Mouse (Mus musculus): ENCODE results near the gene Gm4763.
"Not testable (repeated sequence)": the region's sequence is repeated elsewhere in the genome, so short reads cannot be mapped to it uniquely, and the experiment has no call there.

The Gm4763 gene

GRCm38 (mm10) chr7:24726808-24727207 is at the start of gene Gm4763:
Gm4763 (minus strand) TSS chr7:24726908.
- not testable (repeated sequence) for DNase-seq

GRCm38 (mm10) chr7:24776145-24776544 is 49.4 kb upstream of the Gm4763 start:
- DNase-seq, result no peak

- DNase-seq, result no peak
Measured at GRCm38 (mm10) chr7:24773942-24774535, 47.3 kb upstream of the Gm4763 start.

GRCm38 (mm10) chr7:24771361-24771760 is 44.7 kb upstream of the Gm4763 start:
- DNase-seq, result no peak

DNA sequence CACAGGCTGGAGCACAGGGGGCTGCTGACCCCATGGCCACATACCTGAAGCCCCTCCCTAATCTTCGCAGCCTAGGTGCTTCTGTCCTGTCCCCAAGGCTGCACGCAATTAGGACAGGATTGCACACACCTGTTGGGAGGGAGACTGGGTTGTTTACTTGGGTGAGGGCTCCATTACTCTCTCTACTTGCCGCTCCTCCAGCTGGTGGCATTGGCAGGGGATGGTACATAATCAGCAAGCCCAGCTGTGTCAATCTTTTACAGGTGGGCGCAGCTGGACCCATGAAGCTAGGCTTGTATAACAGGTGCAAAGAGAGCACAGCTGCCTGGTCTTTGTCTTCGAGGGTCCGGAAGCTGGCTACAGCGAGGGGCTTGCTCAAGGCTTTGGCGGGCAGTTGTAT is 35.9 kb upstream of the Gm4763 start:
- no peak for DNase-seq

GRCm38 (mm10) chr7:24761161-24761560 is 34.5 kb upstream of the Gm4763 start:
- DNase-seq, result no peak

DNA sequence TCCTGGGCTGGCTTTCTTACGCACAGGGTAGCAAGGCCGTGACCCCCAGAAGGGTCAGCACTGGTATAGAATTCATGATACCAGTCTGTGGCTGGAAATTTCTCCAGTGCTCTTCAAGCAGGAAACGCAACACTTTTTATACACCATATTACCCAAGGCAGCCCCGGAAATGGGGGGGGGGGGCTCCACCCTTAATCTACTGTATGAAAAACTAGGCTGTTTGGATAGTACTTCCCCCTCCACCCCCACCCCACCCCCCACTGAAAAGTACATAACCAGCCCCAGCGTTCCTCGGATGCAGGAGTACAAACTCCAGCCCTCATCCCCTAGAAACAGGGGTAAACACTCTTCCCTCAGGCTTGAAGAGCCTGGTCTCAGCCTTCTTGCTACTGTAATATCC is 33.5 kb upstream of the Gm4763 start, which contains the start of gene Cd177:
Gene Cd177, minus strand, starts transcription at position 101 of the 400 bp plus-strand sequence.
- DNase-seq, result no peak

GRCm38 (mm10) chr7:24758520-24758919 is 31.8 kb upstream of the Gm4763 start:
- no peak for DNase-seq

DNA sequence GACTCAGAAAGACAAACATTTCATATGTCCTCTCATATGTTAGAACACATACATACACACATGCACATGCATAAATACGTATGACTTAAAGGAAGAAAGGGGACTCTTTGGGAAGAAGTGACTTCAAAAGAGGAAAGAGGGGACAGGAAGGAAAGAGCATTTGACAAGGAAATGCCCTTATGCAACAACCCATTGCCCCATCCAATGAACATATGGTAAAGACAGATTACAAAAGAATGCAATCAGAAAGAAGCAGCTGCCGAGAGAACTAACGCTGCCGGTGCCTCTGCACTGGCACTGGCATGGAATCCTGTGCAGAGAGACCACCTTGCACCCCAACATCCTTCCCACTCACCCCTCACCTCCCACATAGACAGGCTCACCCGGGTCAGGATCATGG is 26.8 kb upstream of the Gm4763 start:
- DNase-seq, result no peak

- DNase-seq, result no peak
Measured at GRCm38 (mm10) chr7:24751610-24752009, 24.9 kb upstream of the Gm4763 start.

DNA sequence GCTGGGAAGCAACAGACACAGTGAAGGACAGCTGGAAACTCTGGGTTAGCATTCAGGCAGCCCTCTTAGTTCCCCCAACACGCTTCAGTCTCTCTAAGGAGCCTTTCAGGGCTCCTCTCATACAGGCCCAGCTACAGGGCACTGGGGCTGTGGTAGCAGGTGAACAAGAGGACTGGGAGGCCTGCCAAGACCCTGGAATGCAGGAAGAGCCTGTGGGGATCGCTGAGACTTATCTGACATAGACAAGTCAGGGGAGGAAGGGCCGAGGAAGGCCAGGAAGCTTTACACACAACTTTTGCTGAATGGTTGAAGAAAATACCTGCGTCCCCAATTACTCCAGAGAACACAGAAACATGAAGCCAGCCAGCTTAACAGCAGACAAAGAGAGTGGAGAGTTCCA is 24.0 kb upstream of the Gm4763 start:
- no peak for DNase-seq

GRCm38 (mm10) chr7:24735970-24736670 is 9.4 kb upstream of the Gm4763 start:
- no peak for DNase-seq

- DNase-seq, result no peak
Measured at GRCm38 (mm10) chr7:24715039-24715438, 11.7 kb downstream of the Gm4763 start.

- no peak for DNase-seq
Measured at GRCm38 (mm10) chr7:24708832-24709292, 17.8 kb downstream of the Gm4763 start, which contains the start of gene BC049730. BC049730 (plus strand) TSS chr7:24709242.

- DNase-seq, result not testable (repeated sequence)
Measured at GRCm38 (mm10) chr7:24702841-24703240, 23.9 kb downstream of the Gm4763 start.

DNA sequence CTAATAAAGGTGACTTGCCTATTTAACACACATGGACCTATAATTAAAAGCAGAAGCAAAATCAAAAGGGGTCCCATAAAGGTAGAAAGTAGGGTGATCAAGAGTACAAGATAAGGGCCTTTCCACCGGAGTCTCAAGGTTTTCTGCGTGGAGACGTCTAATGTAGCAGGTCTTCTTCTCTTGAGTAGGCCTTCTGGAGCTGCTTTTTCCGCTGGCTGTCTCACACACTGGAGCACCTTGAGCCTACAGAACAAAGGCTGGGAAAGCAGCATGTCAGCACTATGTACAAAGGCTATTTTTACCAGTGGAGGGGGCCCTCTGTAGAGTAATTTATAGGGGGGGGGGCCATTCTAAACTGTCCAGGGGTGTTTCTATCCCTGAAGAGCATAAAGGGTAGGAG is 28.8 kb downstream of the Gm4763 start:
- not testable (repeated sequence) for DNase-seq

- DNase-seq, result not testable (repeated sequence)
Measured at GRCm38 (mm10) chr7:24692693-24693092, 34.0 kb downstream of the Gm4763 start.

- not testable (repeated sequence) for DNase-seq
Measured at GRCm38 (mm10) chr7:24687519-24687918, 39.2 kb downstream of the Gm4763 start.

- DNase-seq, result not testable (repeated sequence)
Measured at GRCm38 (mm10) chr7:24684121-24684520, 42.6 kb downstream of the Gm4763 start.

DNA sequence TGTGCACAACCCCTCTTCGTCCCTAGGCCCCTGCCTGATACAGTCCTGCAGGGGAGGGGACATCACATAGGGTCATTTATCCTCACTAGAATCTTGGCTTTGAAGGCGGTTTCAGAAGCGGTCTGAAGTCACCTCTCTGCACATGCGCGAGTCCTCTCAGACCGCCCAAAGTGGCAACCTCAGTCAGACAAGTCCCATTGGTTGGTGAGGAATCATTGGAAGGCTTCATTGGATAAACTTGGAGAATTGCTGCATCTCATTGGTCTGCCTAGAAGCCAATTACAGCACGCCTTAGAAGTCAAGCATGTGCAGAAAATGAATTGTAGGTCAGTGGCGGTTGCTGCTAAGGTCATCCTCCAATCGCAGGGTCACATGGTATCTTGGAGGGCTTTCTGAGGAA is 50.1 kb downstream of the Gm4763 start, which contains the start of gene Tex101:
Gene Tex101, minus strand, starts transcription at position 101 of the 400 bp plus-strand sequence.
- no peak for DNase-seq

- DNase-seq, result no peak
Measured at GRCm38 (mm10) chr7:24671944-24672439, 54.7 kb downstream of the Gm4763 start.
